Mouse (Mus musculus) neural tube, embryonic 12.5 days (tissue): Measurements from ENCODE around the gene Magt1. TPM values are rescaled to one million over a fixed set of nuclear protein-coding genes. Genes with fewer than 3 reads are reported as not detected.

Source experiments
- ATAC-seq: fragments of 200-750 bp; cut with Nextera tagmentation; 2 replicates; pipeline ENCODE4 v1.8.0; 2017; ENCODE audit warnings: low read depth, mild to moderate bottlenecking, moderate TSS enrichment, moderate library complexity; ENCODE audit not compliant: low FRiP score
- H3K27ac ChIP-seq: fragments of 300-500 bp; sonication (generic); 2 replicates; pipeline ENCODE4 v1.5.1; 2016
- H3K27me3 ChIP-seq: fragments of 300-500 bp; sonication (generic); replicated peaks from 2 replicates; pipeline ENCODE4 v1.6.1; 2016; ENCODE audit warnings: mild to moderate bottlenecking
- H3K36me3 ChIP-seq: fragments of 300-500 bp; sonication (generic); 2 replicates; pipeline ENCODE4 v1.6.1; 2016; ENCODE audit warnings: mild to moderate bottlenecking
- H3K4me1 ChIP-seq: fragments of 300-500 bp; sonication (generic); 2 replicates; pipeline ENCODE4 v1.6.1; 2016
- H3K4me2 ChIP-seq: fragments of 300-500 bp; sonication (generic); replicated peaks from 2 replicates; pipeline ENCODE4 v1.6.1; 2016; ENCODE audit warnings: mild to moderate bottlenecking
- H3K4me3 ChIP-seq: fragments of 300-500 bp; sonication (generic); 2 replicates; pipeline ENCODE4 v1.5.1; 2016
- H3K9ac ChIP-seq: fragments of 300-500 bp; sonication (generic); 2 replicates; pipeline ENCODE4 v1.6.1; 2016; ENCODE audit warnings: mild to moderate bottlenecking
- H3K9me3 ChIP-seq: fragments of 300-500 bp; sonication (generic); 2 replicates; pipeline ENCODE4 v1.6.1; 2016; ENCODE audit warnings: mild to moderate bottlenecking
- WGBS: fragments of 180-500 bp; shearing (Covaris S2); methylation state at CpG from one replicate; pipeline ENCODE4 v1.1.7; 2016; 5-methylcytosine and 5-hydroxymethylcytosine counted together
- polyA plus RNA-seq: library from polyadenylated mRNA; unstranded; fragments of >200 nt; fragmentation: Nextera tagmentation; extraction: Ambion mirVana; gene quantifications from 2 replicates; pipeline ENCODE4 v1.2.1, GENCODE M21; 2016

Magt1 gene
- polyA plus RNA-seq, result 38.5 and 39.0 TPM in 2 replicates

DNA sequence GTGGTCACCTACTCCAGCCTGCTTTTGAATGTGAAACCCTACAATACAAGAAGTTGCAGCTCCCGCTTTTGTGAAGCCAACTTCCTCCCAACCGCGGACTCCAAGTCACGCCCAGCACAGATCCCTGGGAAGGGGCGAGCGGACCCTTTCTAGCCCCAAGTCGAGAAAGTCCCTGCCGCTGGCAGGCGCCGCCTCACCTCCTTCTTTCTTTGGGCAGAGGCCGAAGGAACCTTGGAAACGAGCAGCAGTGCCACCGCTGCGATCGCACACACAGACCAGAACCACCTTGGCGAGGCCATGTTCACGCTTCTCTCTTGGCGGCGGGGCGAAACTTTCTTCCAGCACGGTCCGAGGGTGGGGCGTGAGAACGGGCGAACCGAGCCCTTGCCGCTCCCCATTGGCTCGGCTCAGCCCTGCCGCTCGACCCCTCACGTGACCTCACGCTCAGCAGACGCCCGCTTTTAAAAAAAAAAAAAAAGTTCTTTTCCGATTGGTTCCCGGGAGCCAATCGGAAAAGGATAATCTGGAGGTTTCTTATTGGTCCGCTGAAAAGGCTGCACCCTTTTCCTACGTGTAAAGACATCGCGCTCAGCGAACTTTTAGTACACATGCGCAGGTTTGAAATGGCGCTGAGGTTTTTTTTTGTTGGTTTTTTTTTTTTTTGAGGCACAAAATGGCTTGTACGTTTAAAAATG is at the start of gene Magt1:
Gene Magt1 (minus strand): TSS at position 442 of the 695 bp plus-strand sequence.
- H3K4me3 ChIP-seq, result peak within 1 kb of the TSS; percentile 46
- WGBS, result 14% methylated on average over 45 of the region's 45 CpGs
- no peaks in the 10 kb centered on the region for H3K9me3 ChIP-seq
- no peak within 1 kb of the TSS; the same call in 1 of the 2 replicates for H3K27ac ChIP-seq
- H3K36me3 ChIP-seq, result no peaks in the 10 kb centered on the region
- H3K27me3 ChIP-seq, result no peaks in the 10 kb centered on the region
- peak; percentile 89 for ATAC-seq
- no peaks in the 10 kb centered on the region for H3K4me1 ChIP-seq
- H3K4me2 ChIP-seq, result peak within 1 kb of the TSS; percentile 56
- peak within 1 kb of the TSS; percentile 33; the same call in 1 of the 2 replicates for H3K9ac ChIP-seq

DNA sequence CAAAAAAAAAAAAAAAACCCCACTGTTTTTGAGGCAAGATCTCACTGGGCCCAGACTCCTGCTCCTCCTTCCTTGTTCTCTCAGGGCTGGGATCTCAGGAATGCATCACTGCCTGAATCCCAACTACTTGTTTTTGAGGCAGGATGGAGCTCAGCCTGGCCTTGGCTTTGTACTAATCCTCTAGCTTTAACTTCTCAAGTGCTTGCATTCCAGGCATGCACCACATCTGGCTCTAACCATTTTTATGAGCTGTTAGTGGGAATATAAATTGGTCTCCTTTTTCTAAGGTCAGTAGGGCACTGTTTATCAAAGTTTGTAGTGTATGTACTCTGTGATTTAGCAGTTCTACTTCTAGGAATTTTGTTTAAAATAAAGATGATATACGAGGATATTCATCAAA is 36.5 kb upstream of the Magt1 start:
- no peaks in the 10 kb centered on the region for H3K27me3 ChIP-seq
- H3K4me1 ChIP-seq, result 0 out of 2 replicates have a peak, but pooled peaks cover 4% of the 10 kb centered on the region
- no peak overlapping the region for H3K4me3 ChIP-seq
- H3K4me2 ChIP-seq, result no peak overlapping the region
- H3K36me3 ChIP-seq, result no peaks in the 10 kb centered on the region
- no peak for ATAC-seq
- no peak overlapping the region for H3K9ac ChIP-seq
- no peaks in the 10 kb centered on the region for H3K9me3 ChIP-seq
- H3K27ac ChIP-seq, result no peak overlapping the region
- 82% methylated on average over 1 of the region's 1 CpGs for WGBS

DNA sequence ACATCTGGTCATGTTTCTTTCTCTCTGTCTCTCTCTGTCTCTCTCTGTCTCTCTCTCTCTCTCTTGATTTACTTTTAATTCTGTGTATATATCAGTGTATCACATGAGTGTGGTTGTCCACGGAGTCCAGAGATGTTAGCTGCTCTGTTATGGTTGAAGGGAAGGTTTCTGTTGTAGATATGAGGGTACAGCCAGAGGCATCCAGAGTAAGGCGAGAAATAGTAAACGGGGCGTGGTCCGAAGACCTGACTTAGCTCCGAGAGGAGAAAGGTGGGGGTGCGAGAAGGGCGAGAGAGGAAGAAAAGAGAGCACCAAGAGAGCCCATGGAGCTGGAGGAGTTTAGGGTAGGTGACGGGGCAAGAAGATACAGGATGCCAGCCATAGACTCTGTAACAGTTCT is 34.2 kb upstream of the Magt1 start:
- WGBS, result 64% methylated on average over 9 of the region's 9 CpGs
- Histone ChIP-seq H3K9me3 (no peaks in the 10 kb centered on the region), H3K9ac (no peak overlapping the region), H3K4me1 (0 out of 2 replicates have a peak, but pooled peaks cover 4% of the 10 kb centered on the region), H3K36me3 (no peaks in the 10 kb centered on the region), H3K27me3 (no peaks in the 10 kb centered on the region), H3K27ac (no peak overlapping the region), H3K4me3 (no peak overlapping the region), H3K4me2 (no peak overlapping the region)
- no peak for ATAC-seq

DNA sequence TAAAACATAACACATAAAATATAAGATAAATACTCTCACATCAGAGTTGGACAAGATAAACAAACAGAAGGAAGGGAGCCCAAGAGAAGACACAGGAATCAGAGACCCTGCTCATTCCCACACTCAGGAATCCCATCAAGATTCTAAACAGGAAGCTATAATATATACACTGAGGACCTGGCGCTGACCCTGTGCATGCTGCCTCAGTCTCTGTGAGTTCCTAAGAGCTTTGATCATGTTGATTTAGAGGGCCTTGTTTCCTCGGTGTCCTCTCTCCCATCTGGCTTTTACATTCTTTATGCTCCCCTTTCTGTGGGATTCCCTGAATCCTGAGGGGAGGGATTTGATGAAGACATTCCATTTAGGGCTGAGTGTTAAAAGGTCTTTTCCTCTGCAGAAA is 33.7 kb upstream of the Magt1 start:
- Histone ChIP-seq H3K36me3 (no peaks in the 10 kb centered on the region), H3K27ac (no peak overlapping the region), H3K27me3 (no peaks in the 10 kb centered on the region), H3K9ac (no peak overlapping the region), H3K4me2 (no peak overlapping the region), H3K4me1 (0 out of 2 replicates have a peak, but pooled peaks cover 4% of the 10 kb centered on the region), H3K9me3 (no peaks in the 10 kb centered on the region), H3K4me3 (no peak overlapping the region)
- peak; percentile 61; the same call in 1 of the 2 replicates for ATAC-seq
- WGBS, result 32% methylated on average over 2 of the region's 2 CpGs

DNA sequence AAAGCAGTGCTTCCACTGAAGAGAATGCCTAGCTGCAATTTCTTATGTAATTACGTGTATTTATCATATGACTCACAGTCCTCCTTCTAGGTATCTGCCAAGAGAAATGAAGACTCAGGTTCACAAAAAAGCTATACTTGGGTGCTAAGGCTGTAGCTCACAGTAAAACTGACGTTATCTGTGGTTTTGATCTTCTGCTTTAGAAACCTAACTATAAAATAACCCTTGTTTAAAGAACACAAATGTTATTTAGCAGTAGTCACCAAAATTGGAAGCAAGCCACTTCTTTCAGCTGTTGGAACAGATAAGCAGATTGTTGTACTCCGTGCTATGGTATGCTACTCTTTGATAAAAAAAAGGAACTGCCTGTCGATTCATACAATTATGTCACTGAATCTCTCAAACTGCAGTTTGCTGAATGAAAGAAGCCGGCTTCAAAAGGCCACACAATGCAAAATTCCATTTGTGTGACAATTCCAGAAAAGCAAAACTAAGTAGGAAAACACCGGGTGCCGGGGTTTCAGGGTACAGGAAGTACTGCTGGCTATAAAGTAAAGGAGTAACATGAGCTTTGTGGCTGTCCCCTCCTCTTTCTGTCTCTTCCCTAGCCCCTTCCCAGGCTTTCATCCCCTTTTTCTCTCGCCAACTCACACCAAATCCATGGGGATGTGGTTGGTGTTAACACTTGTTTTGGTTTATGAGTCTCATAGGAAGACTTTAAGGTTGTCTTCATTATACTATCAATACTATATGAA is 32.3 kb upstream of the Magt1 start:
- no peak overlapping the region for H3K9ac ChIP-seq
- H3K27ac ChIP-seq, result no peak overlapping the region
- H3K4me1 ChIP-seq, result 0 out of 2 replicates have a peak, but pooled peaks cover 4% of the 10 kb centered on the region
- no peak overlapping the region for H3K4me3 ChIP-seq
- no peak for ATAC-seq
- 48% methylated on average over 8 of the region's 8 CpGs for WGBS
- no peaks in the 10 kb centered on the region for H3K9me3 ChIP-seq
- no peaks in the 10 kb centered on the region for H3K27me3 ChIP-seq
- no peak overlapping the region for H3K4me2 ChIP-seq
- no peaks in the 10 kb centered on the region for H3K36me3 ChIP-seq

DNA sequence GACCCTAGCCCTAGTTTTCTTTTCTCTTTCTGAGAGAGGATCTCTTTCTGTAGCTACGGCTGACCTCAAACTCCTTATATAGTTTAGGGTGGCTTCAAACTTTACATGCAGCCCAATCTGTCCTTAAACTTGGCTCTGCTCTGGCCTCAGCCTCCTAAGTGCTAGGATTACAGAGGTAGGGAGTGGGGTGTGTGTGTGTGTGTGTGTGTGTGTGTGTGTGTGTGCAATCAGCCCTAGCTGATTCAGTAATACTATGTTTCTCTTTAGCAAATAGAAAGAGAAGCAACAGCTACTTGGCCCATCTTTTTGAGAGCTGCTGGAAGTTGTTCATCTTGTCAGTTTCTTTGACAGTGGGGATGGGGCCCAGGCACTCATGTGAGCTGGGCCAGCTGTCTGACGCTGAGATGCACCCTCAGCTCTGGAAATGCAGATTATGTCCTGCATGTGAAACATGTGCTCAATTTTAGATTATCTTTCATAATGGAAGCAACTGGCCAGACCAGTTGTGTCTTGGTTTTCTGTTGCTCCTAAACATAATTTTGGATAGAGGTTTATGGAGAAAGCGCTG is 25.6 kb upstream of the Magt1 start:
- no peaks in the 10 kb centered on the region for H3K9me3 ChIP-seq
- H3K27me3 ChIP-seq, result no peaks in the 10 kb centered on the region
- 85% methylated on average over 3 of the region's 3 CpGs for WGBS
- no peak overlapping the region for H3K9ac ChIP-seq
- H3K36me3 ChIP-seq, result no peaks in the 10 kb centered on the region
- no peak overlapping the region for H3K27ac ChIP-seq
- no peaks in the 10 kb centered on the region for H3K4me1 ChIP-seq
- H3K4me2 ChIP-seq, result no peak overlapping the region
- H3K4me3 ChIP-seq, result no peak overlapping the region
- ATAC-seq, result no peak

DNA sequence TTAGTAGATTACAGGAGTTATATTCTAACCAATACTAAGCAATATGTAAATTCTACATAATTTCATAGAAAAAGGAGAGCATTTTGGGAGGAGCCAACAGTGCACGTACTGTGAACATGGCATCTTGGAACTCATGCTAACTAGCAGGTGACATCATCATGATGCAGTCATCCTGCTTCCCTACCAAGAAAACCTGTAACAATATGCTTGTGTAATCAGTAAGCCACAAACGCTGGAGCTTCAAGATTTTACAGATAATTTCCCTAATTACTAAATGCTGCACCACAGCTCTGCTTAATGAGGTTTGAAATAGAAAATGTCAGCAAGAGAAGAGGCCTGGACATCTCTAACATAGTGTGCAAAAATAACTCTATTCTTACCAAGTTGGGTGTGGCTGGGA is 24.0 kb upstream of the Magt1 start:
- H3K4me2 ChIP-seq, result no peak overlapping the region
- ATAC-seq, result no peak
- 87% methylated on average over 2 of the region's 2 CpGs for WGBS
- H3K9me3 ChIP-seq, result no peaks in the 10 kb centered on the region
- no peak overlapping the region for H3K4me3 ChIP-seq
- no peak overlapping the region for H3K27ac ChIP-seq
- no peaks in the 10 kb centered on the region for H3K27me3 ChIP-seq
- H3K9ac ChIP-seq, result no peak overlapping the region
- H3K4me1 ChIP-seq, result no peaks in the 10 kb centered on the region; the same call in 1 of the 2 replicates
- H3K36me3 ChIP-seq, result no peaks in the 10 kb centered on the region

DNA sequence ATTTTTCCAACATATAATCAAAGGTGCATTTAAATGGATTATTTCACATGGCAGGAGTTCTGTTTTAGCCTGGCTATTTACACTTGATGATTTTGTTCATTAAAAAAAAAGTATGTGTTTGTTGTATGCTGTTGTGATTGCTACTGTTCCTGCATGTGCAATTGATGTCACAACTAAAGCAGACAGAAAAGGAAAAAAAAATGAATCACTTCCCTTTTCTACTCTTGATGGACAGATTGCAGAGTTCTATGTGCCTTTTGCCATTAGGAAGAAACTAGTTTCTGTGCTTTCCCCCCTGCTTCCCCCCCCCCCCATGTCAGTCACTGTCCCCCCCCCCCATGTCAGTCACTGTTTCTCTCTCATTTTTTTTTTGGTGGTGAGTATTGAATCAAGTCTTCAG is 19.4 kb upstream of the Magt1 start:
- ATAC-seq, result no peak
- H3K4me1 ChIP-seq, result no peaks in the 10 kb centered on the region; the same call in 1 of the 2 replicates
- H3K4me3 ChIP-seq, result no peak overlapping the region

DNA sequence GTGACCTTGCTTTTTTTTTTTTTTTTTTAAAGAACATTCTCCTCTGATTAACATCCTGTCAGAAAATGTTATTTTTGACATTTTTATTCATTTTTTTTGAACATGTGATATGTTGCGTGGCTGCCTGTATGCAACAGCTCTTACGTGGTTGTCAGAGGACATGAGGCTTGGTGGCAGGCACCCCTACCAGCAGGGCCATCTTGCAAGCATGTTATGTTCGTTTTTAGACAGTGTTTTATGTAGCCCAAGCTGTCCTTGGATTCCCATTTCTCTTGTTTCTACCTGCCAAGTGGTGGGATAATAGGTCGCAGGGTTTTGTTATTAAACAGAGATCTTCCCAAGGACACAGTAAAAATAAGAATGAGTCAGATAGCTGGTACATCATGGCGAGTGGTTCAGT is 18.5 kb upstream of the Magt1 start:
- H3K9me3 ChIP-seq, result no peaks in the 10 kb centered on the region

More for the DNA sequence above, 19.4 kb upstream of the Magt1 start:
- H3K27ac ChIP-seq, result no peak overlapping the region
- H3K4me2 ChIP-seq, result no peak overlapping the region
- H3K36me3 ChIP-seq, result no peaks in the 10 kb centered on the region
- no peaks in the 10 kb centered on the region for H3K27me3 ChIP-seq
- H3K9ac ChIP-seq, result no peak overlapping the region
- H3K9me3 ChIP-seq, result no peaks in the 10 kb centered on the region

DNA sequence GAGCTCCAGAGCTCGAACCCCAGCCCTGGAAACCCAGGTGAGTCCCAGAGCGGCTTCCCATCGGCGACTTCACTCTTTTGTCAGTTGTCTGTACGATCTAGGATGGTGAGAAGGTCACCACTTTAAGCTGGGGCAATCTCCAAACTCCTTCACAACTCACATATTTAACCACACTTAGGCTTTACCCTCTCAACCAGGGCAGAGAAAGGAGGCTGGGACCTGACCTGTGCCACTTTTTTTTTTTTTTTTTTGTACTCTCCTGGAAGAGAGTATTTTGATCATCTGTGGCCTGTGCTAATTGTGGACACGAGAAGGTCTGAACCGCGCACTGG is 15.6 kb upstream of the Magt1 start:
- 21% methylated on average over 8 of the region's 8 CpGs for WGBS
- Histone ChIP-seq H3K27ac (no peak overlapping the region), H3K4me3 (peak overlapping the region; percentile 46), H3K4me1 (no peaks in the 10 kb centered on the region; the same call in 1 of the 2 replicates), H3K4me2 (peak overlapping the region; percentile 57), H3K9me3 (no peaks in the 10 kb centered on the region), H3K27me3 (no peaks in the 10 kb centered on the region), H3K9ac (peak overlapping the region; percentile 54), H3K36me3 (no peaks in the 10 kb centered on the region)
- ATAC-seq, result no peak; the same call in 1 of the 2 replicates

More for the DNA sequence above, 18.5 kb upstream of the Magt1 start:
- no peak for ATAC-seq
- Histone ChIP-seq H3K27me3 (no peaks in the 10 kb centered on the region), H3K27ac (no peak overlapping the region), H3K36me3 (no peaks in the 10 kb centered on the region), H3K4me1 (no peaks in the 10 kb centered on the region; the same call in 1 of the 2 replicates), H3K9ac (no peak overlapping the region), H3K4me2 (no peak overlapping the region), H3K4me3 (no peak overlapping the region)
- WGBS, result 78% methylated on average over 5 of the region's 5 CpGs

DNA sequence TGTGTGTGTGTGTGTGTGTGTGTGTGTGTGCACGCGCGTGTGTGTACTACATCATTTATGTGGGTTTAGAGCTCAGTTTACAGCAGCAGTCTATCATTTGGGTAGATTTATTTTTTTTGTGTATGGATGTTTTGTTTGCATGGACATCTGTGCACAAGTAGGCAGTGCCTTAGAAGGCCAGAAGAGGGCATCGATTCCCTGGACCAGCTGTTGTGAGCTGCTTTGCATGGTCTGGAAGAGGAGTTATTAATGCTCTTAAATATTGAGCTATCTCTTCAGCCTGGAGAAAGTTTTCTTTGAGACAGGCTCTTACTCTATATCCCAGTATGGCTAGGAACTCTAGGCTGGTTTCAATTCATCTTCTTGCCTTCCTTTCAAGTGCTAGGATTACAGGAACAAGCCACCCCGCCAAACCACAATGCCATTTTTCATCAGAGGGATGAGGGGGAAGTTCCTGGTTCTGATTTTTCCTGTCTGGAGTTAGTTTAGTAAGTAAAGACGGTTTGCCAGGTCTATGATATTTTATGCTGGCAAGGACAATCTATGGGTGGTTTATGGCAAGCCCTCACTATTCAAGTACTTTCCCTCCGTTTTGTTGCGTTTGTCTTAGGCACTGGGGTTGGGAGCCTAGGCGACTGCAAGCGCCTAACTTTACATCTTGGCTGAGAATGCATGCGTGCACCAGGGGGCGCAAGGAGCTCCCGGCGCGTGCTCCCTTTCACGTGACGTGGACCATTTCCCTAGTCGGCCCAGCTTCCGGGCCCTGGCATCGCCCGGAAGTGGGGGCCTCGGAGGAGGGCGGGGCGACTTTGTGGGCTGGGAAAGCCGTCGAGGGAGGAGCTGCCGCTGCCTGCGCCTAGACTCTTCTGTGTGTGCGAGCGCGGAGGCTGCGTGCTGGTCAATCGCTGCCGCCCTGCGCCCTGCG is 15.0 kb upstream of the Magt1 start, which contains the start of gene Atp7a:
Gene Atp7a (plus strand): TSS at position 859 of the 925 bp plus-strand sequence.
- 23% methylated on average over 36 of the region's 36 CpGs for WGBS

More for the DNA sequence above, 15.0 kb upstream of the Magt1 start, which contains the start of gene Atp7a:
- Histone ChIP-seq H3K4me2 (peak within 1 kb of the TSS; percentile 57), H3K36me3 (no peaks in the 10 kb centered on the region), H3K9ac (peak within 1 kb of the TSS; percentile 54), H3K9me3 (no peaks in the 10 kb centered on the region), H3K4me3 (peak within 1 kb of the TSS; percentile 46), H3K4me1 (no peaks in the 10 kb centered on the region), H3K27me3 (no peaks in the 10 kb centered on the region), H3K27ac (no peak within 1 kb of the TSS)
- ATAC-seq, result peak; percentile 97
